Mouse (Mus musculus) G1E-ER4 (cell line): ENCODE data around the gene Kcnh7. TPM values are rescaled to one million over a fixed set of nuclear protein-coding genes. Genes with fewer than 3 reads are reported as not detected.

Experiments
- GATA1 ChIP-seq: IDR thresholded peaks from one replicate; pipeline ENCODE4 v1.8.0; 2012; ENCODE audit warnings: low read length, inconsistent platforms
- polyA plus RNA-seq: library from polyadenylated mRNA; stranded (reverse); fragments of >175 nt; gene quantifications from 2 replicates; pipeline ENCODE4 v1.2.3, GENCODE M21; 2012

Gene Kcnh7
- polyA plus RNA-seq, 1 experiment, result not detected

DNA sequence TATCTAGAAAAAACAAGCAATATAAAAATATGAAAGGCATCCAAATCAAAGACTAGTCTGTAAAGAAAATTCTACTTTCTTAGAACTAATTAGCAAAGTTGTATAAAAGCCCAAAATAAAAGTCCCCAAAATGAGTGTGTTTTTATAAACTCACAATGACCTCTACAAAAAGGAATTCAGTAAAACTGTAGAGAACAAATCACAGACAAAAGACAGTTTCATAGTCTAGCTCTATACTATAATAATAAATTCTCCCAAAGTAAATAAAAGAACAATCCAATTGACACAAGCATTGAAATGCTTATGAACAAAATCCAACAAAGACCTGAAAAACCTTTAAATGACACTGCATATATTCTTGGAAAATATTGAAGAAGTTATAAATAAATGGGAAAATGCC is 169.2 kb downstream of the Kcnh7 start:
- no peak for TF ChIP-seq GATA1

DNA sequence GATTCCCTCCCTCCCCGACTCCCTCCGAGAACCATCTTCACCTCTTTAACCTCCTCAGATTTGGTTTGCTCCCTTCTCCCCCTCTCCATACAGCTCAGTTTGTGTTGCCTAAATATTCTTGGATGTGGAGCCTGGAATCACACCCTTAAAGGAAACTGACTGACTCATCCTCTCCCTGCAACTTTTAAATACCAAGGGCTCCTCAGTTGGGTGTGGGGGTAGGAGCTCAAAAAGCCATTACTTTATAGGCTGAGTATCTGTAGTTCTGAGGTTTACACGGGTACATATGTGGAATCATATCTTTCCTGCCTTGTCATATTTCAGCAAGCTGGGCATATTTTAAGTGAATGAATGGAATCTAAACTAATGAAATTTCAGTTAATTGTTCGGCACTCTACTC is 174.9 kb downstream of the Kcnh7 start:
- TF ChIP-seq GATA1, result no peak

DNA sequence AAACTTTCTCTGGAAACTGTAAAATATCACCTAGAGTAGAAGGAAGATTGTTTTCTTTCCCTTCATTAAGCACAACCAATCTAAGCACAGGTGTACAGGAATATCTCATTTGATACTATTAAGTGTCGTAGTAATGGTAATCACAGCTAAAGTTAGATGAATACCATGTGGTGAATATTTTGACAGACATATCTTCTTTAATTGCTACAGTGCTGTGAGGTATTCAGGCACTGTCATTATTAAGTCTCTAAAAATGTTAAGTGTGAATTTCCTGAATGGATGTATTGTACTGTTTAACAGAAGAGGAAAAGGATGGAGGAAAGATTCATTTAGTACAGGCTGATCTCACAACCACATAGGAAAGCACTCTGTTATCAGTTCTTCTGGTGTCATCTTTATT is 181.3 kb downstream of the Kcnh7 start:
- no peak for TF ChIP-seq GATA1

GRCm38 (mm10) chr2:62997692-62998091 is 186.4 kb downstream of the Kcnh7 start:
- TF ChIP-seq GATA1, result no peak

DNA sequence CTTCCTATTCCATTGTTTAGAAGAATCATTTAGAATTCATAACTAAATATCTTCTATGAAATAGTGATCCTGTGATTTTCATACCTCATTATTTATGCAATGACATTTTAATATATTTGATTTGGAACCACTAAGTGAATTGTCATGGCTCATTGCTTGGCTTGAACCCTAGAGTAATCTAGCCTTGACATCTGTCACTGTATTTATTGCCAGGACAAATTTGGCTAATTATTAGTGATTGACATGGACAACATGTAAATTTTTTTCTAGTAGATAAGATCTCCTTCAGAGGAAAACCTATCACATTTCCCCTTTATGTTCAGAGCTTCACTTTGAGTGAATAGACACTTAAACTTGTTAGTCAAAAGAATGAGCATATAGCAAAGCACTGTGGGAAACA is 195.5 kb downstream of the Kcnh7 start:
- TF ChIP-seq GATA1, result no peak

DNA sequence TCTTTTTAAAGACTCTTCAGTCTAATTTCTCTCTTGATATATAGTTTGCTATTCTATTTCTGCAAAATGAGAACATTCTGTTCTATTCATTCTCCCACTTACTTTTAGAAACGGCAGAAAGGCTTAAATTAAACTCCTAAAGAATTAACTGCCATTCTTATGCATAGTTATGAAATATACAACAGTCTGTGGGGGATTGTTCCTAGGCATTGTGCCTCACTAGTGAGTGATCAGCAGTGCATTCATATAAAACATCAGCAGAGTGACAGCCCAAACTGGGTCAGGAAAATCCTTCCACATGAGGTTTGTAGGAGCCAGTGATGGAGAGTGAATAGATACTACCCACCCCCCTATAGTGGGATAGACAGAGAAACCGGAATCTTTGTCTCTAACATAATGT is 200.2 kb downstream of the Kcnh7 start:
- no peak for TF ChIP-seq GATA1

- TF ChIP-seq GATA1, result no peak
Observed at GRCm38 (mm10) chr2:62935273-62935874, 248.7 kb downstream of the Kcnh7 start.

GRCm38 (mm10) chr2:62928494-62928893 is 255.6 kb downstream of the Kcnh7 start:
- TF ChIP-seq GATA1, result no peak

DNA sequence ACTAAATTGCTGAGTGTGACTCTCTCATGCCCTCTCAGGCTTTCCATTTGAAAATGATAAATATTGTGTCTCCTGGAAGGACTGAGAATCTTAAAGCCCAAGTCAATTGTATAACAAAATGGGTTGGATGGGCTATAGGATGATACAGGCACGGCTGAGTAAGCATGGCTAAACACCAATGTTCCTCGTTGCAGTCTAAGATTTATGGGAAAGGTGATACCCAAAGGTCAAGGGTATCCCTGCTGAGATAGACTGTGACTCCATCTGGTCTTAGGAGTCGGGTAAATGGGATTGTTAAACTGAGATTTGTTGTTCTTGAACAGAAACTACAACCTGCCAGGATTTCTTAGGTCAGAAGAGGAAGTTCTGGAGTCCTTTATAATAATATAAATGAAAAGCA is 256.0 kb downstream of the Kcnh7 start:
- no peak for TF ChIP-seq GATA1

GRCm38 (mm10) chr2:62923803-62924202 is 260.3 kb downstream of the Kcnh7 start:
- no peak for TF ChIP-seq GATA1

DNA sequence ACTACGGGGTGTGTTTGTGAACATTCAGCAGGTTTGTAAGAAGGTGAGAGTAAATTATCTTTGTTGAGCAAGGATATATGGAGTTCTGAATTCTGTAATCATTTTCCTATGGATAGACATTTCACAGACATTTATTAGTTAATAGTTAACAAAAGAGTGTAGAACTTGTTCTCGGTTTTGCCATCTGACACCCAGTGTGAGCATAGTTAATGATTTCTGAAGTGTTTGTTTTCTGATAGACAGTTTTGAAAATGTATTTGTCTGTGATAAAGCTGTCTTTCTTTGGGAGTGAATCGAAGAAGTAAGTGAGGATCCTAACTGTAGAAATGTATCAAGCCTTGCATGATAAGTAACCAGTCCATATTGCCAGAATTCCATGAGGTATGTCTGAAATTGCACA is 276.4 kb downstream of the Kcnh7 start:
- TF ChIP-seq GATA1, result no peak

GRCm38 (mm10) chr2:62902363-62903353 is 281.4 kb downstream of the Kcnh7 start:
- TF ChIP-seq GATA1, result no peak

DNA sequence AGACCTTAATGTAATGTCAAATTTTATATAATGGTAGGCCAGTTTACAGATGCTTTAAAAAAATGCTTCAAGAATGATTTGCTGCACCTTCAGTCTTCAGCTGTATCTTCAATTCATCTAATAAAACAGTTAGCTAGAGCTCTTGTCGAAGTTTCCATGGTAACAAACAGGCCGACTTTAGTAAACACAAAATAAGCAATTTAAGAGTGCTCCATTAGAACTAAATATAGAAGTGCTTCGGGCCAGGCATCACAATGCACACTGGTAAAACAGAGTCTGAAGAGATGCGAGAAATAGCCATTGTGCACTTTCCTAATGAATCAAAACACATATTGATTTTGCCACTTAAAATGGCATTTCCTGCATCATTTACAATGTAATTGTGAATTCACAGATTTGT is 305.3 kb downstream of the Kcnh7 start:
- TF ChIP-seq GATA1, result no peak

DNA sequence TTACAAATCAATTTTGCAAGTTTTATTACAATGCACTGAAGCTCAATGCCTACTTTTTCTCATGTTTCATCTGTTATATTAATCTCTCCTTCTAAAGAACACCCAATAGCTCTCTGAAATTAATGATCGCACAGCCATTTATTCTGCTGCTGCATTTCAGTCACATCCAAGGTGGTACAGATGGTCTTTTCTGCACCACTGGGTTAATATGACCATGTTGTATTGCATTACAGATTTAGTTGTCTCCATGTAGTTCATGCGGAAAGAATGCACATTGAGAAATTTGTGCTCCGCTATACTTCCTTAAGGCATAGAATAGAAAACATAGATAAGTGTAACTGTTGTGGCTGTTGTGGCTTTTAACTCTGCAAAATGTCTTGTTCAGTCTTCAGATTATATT is 328.7 kb downstream of the Kcnh7 start:
- no peak for TF ChIP-seq GATA1

DNA sequence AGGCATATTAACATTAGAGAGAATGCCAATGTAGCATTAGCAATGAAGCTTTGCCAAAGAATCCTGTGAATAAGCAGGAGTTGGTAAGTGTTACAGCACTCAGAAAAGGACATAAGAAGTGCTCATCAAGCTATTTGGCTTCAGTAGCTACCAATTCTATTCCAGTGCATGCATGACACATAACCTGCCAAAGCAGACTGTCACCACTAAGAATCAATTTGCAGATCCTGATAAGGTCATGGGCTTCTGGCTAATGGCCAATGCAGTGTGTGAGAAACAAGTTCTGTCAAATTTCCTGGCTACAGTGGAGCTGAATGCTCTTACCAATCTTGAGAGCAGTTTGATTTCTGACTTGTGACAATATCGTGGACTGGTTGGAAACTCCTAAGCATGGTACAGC is 341.5 kb downstream of the Kcnh7 start:
- TF ChIP-seq GATA1, result no peak

GRCm38 (mm10) chr2:62834261-62834660 is 349.8 kb downstream of the Kcnh7 start:
- no peak for TF ChIP-seq GATA1

- no peak for TF ChIP-seq GATA1
Observed at GRCm38 (mm10) chr2:62819231-62819630, 364.9 kb downstream of the Kcnh7 start.

DNA sequence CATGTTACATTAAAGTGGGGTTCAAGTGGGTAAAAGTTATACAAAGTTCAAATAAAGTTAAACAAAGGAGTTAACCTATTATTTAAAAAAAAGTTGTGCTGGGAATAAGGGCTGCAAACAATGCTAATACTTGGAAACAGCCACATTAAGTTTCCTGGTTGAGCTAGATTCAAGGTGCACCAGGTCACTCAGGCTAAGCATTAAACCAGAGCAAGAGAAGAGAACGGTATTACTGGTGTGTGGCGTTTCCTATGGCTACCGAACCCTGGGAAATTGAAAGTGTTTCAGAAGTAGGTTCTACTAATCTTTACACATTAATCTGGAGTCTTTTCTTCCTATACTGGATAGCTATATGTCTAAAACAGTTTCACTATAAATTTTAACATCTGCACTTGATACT is 368.1 kb downstream of the Kcnh7 start:
- no peak for TF ChIP-seq GATA1
